Mouse (Mus musculus) heart, adult 2 months (tissue): Measurements from ENCODE around the gene Olfr323. TPM values are rescaled to one million over a fixed set of nuclear protein-coding genes. Genes with fewer than 3 reads are reported as not detected.

Experiments used
- DNase-seq, 2 experiments: peaks; one replicate each; pipeline ENCODE4 v3.0.0; 2021
- H3K27ac ChIP-seq: fragments of 200-600 bp; 2 replicates; pipeline ENCODE4 v1.8.1; 2022
- H3K27me3 ChIP-seq: fragments of 200-500 bp; 2 replicates; pipeline ENCODE4 v1.6.1; 2012; ENCODE audit warnings: mild to moderate bottlenecking, low read length, inconsistent platforms, mixed read lengths; ENCODE audit not compliant: control insufficient read depth, insufficient read depth
- H3K36me3 ChIP-seq: fragments of 200-500 bp; 2 replicates; pipeline ENCODE4 v1.6.1; 2012; ENCODE audit warnings: low read length, inconsistent platforms; ENCODE audit not compliant: control insufficient read depth, insufficient read depth
- H3K4me1 ChIP-seq: fragments of 200-500 bp; 2 replicates; pipeline ENCODE4 v1.6.1; 2011; ENCODE audit warnings: low read length; ENCODE audit not compliant: control insufficient read depth, insufficient read depth
- H3K4me3 ChIP-seq: fragments of 200-600 bp; 2 replicates; pipeline ENCODE4 v1.8.1; 2022
- H3K79me2 ChIP-seq: fragments of 200-500 bp; replicated peaks from 2 replicates; pipeline ENCODE4 v1.6.1; 2012; ENCODE audit warnings: mild to moderate bottlenecking, inconsistent platforms, low read length, moderate library complexity, mixed read lengths; ENCODE audit not compliant: control insufficient read depth, insufficient read depth
- H3K9ac ChIP-seq: fragments of 200-500 bp; 2 replicates; pipeline ENCODE4 v1.6.1; 2012; ENCODE audit warnings: low read depth, mild to moderate bottlenecking, control low read depth, inconsistent platforms, low read length, mixed read lengths
- CTCF ChIP-seq: fragments of 200-600 bp; IDR thresholded peaks from 2 replicates; pipeline ENCODE4 v1.8.1; 2022; ENCODE audit warnings: antibody characterized with exemption, mild to moderate bottlenecking, moderate library complexity
- EP300 ChIP-seq: fragments of 200-500 bp; IDR thresholded peaks from 2 replicates; pipeline ENCODE4 v1.6.1; 2011; ENCODE audit warnings: low read depth, low read length, control low read depth; ENCODE audit not compliant: insufficient read depth
- POLR2A ChIP-seq: fragments of 200-500 bp; IDR thresholded peaks from 2 replicates; pipeline ENCODE4 v1.6.1; 2011; ENCODE audit warnings: mild to moderate bottlenecking, low read depth, low read length, control low read depth; ENCODE audit not compliant: insufficient read depth
- WGBS: fragments of 180-500 bp; shearing (Covaris S2); methylation state at CpG from one replicate; pipeline ENCODE4 v1.1.7; 2018; 5-methylcytosine and 5-hydroxymethylcytosine counted together
- intact Hi-C: fragments of 180-260 bp; cut with DNase I; formaldehyde crosslinking; loops from one replicate; pipeline ENCODE4 v1.15.1; 2025
- polyA plus RNA-seq: library from polyadenylated mRNA; depleted of rRNA; stranded (reverse); fragments of >200 nt; gene quantifications from 2 replicates; pipeline ENCODE4 v1.2.3, GENCODE M21; 2012
- total RNA-seq, 2 experiments: library from RNA; stranded (reverse); gene quantifications; 2 replicates each; pipeline ENCODE4 v1.2.3; 2021

The Olfr323 gene
- total and polyA plus RNA-seq, 3 experiments, result not detected

DNA sequence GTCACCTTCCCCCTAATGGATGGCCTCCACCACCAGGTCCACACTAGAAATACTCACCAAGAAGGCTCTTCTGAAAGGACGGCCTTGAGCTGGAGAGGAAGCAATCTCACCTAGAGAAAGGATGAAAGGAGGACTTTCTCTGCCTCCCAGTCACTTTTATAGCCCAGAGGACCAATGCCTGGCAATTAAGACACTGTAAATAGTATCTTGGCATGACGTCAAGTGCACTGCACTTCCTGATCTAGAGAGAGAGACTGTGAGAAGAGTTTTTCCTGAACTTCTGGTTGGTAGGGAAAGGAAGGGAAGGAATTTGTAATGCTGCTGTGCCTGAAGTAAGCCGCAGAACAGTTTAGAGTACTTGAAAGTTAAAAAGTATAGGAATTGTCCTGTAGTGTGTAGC is 16.9 kb downstream of the Olfr323 start:
- Histone ChIP-seq H3K27me3 (no peaks in the 10 kb centered on the region), H3K4me3 (no peak overlapping the region), H3K79me2 (no peaks in the 10 kb centered on the region), H3K9ac (no peak overlapping the region), H3K36me3 (no peaks in the 10 kb centered on the region), H3K27ac (no peak overlapping the region), H3K4me1 (peaks cover 4% of the 10 kb centered on the region; the same call in 1 of the 2 replicates)
- no peak for DNase-seq
- intact Hi-C loops, result no loop called here
- TF ChIP-seq POLR2A (no peak), CTCF (no peak), EP300 (no peak)
- WGBS, result 40% methylated on average over 3 of the region's 3 CpGs

DNA sequence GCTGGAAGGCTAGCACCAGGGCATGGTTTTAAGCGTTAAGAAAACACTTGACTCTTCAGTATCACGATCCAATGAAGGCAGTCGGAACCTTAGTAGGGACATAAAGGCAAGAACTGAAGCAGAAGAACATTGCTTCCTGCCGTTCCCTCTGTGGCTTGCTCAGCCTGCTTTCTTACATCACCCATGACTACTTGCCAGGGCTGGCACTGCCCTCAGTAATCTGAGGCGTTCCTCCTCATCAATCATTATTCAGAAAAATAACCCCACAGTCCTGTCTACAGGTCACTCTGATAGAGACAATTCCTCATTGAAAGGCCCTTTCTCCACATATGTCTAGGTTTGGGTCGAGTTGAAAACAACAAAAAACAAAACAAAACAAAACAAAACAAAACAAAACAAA is 23.3 kb downstream of the Olfr323 start:
- Histone ChIP-seq H3K36me3 (no peaks in the 10 kb centered on the region), H3K4me1 (peaks cover 3% of the 10 kb centered on the region), H3K79me2 (no peaks in the 10 kb centered on the region), H3K27ac (no peak overlapping the region), H3K4me3 (no peak overlapping the region), H3K27me3 (no peaks in the 10 kb centered on the region), H3K9ac (no peak overlapping the region)
- 66% methylated on average over 6 of the region's 6 CpGs for WGBS
- DNase-seq, result no peak
- intact Hi-C loops, result no loop called here
- TF ChIP-seq POLR2A (no peak), EP300 (no peak), CTCF (no peak)

DNA sequence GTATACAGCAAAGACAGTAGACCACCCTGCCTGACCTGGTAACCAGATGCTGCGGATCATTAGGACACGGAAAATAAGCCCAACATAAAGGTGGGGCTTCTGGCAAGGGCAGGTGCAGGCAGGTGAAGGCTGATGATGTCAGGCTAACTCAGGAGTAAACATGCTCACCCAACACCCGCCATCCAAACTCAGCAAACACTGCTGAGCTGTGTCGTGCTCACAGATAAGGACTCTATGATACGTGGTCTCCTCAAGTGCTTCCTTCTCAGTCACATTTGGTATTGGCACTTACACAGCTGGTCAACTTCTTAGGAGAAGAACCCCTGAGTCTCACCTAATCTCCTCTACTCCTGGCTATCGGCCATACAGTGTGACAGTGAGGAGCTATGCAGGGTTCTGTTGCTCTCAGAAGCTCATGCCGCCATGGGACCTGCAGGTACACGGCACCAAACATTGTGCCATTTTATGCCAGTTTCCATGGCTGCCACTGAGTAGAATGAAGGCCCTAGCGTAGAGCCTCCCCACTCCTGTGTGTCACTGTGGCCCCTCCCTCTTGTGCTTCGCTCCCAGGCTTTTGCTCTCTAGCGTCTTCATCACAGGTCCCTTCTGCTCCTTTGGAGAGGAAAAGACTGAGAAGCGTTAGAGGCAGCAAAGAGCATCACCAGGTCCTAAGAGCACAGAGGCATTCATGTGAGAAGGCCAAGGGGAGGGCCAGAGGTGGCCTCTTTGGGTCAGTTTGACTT is 24.0 kb downstream of the Olfr323 start:
- Histone ChIP-seq H3K27ac (no peak overlapping the region), H3K9ac (no peak overlapping the region), H3K36me3 (no peaks in the 10 kb centered on the region), H3K4me3 (no peak overlapping the region), H3K27me3 (no peaks in the 10 kb centered on the region), H3K4me1 (peaks cover 3% of the 10 kb centered on the region), H3K79me2 (no peaks in the 10 kb centered on the region)
- 84% methylated on average over 12 of the region's 12 CpGs for WGBS
- TF ChIP-seq CTCF, result no peak
- no peak for TF ChIP-seq POLR2A
- no peak for TF ChIP-seq EP300
- intact Hi-C loops, result no loop called here
- DNase-seq, result no peak

DNA sequence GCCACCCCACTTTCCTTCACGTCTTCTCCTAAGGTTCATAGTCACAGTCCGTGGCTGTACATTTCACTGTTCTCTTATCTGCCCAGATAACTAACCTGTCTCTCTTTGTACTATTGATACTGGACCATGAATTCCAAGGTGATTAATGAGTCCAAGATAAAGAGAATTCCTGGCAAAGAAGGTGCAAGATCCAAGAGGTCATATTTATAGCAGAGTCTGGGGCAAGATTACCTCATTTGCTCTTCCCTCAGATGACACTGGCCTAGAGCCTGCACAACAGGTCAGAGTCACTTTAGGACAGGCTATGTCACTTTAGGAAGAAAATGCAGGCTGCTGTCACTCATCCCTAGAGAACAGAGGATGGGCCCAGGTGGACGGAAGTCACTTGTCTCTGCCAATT is 25.1 kb downstream of the Olfr323 start:
- Histone ChIP-seq H3K27ac (peak overlapping the region; percentile 1), H3K4me3 (no peak overlapping the region), H3K9ac (no peak overlapping the region), H3K27me3 (no peaks in the 10 kb centered on the region), H3K79me2 (no peaks in the 10 kb centered on the region), H3K36me3 (no peaks in the 10 kb centered on the region), H3K4me1 (peaks cover 3% of the 10 kb centered on the region)
- intact Hi-C loops, result no loop called here
- 33% methylated on average over 3 of the region's 3 CpGs for WGBS
- peak in 1 of 2 experiments; percentile 14 for DNase-seq
- TF ChIP-seq EP300 (peak; percentile 33; the same call in 1 of the 2 replicates), CTCF (no peak)

DNA sequence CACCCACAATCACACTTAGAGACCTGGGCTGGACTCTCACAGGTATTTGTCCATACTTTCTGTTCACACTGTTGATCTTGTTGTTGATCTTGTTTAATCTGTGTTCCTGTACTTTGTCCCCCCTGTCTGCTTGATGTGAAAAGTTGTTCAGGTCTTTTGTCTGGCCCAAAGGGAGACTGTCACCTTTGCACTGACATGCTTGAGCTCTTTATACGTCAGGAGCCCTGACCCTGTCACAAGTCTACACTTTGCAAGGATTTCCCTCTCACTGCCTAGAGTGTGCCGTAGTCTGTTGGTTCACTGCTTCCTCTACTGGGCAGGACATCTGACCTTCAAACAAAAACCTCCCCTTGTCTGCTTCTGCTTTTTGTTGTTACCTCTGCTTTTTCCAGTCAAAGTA is 25.6 kb downstream of the Olfr323 start:
- Histone ChIP-seq H3K79me2 (no peaks in the 10 kb centered on the region), H3K4me1 (peaks cover 3% of the 10 kb centered on the region), H3K27me3 (no peaks in the 10 kb centered on the region), H3K27ac (peak overlapping the region; percentile 1), H3K4me3 (no peak overlapping the region), H3K9ac (no peak overlapping the region), H3K36me3 (no peaks in the 10 kb centered on the region)
- no peak for TF ChIP-seq POLR2A
- no peak for TF ChIP-seq EP300
- no peak for TF ChIP-seq CTCF
- WGBS, result 28% methylated on average over 2 of the region's 2 CpGs
- no peak for DNase-seq
- intact Hi-C loops, result no loop called here

DNA sequence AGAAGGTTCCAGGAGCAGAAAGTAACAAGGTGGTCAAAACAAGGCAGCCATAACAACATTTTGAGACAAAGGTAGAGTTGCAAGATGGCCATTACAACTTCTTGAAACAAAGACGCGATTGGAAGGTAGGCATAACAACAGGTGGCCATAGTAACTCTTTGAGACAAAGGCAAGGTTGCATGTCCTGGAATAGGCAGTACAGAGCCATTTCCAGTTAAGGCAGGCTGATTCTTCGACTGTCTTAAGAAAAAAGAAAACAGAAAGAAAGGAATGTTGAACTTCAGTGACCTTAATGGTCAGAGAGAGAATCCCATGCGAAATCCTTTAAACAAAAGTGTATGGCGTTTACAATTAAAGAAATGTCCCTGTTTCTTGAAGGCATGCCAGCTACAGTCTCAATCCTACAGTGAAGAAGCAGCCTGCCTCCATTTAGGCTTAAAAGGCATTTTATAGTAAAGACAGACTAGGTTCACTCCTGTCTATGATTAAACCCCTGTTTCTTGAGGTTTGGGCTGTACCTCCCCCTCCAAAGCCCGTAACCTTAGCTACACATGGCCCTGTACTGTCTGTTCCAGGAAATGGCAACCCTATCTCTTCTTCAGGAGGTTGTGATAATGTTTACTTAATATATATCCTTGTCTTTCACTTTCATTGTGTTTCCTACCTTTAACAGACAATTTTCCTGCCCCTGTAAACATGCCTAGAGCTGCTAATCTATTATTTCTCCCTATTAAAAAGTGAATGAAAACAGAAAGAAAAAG is 27.3 kb downstream of the Olfr323 start:
- Histone ChIP-seq H3K36me3 (no peaks in the 10 kb centered on the region), H3K9ac (no peak overlapping the region), H3K27me3 (no peaks in the 10 kb centered on the region), H3K27ac (no peak overlapping the region), H3K4me3 (no peak overlapping the region), H3K4me1 (peaks cover 3% of the 10 kb centered on the region), H3K79me2 (no peaks in the 10 kb centered on the region)
- DNase-seq, result no peak
- intact Hi-C loops, result no loop called here
- TF ChIP-seq CTCF (no peak), EP300 (no peak), POLR2A (no peak)
- WGBS, result 66% methylated on average over 6 of the region's 6 CpGs
